Mouse (Mus musculus): ENCODE data around the gene Naxd.

DNA sequence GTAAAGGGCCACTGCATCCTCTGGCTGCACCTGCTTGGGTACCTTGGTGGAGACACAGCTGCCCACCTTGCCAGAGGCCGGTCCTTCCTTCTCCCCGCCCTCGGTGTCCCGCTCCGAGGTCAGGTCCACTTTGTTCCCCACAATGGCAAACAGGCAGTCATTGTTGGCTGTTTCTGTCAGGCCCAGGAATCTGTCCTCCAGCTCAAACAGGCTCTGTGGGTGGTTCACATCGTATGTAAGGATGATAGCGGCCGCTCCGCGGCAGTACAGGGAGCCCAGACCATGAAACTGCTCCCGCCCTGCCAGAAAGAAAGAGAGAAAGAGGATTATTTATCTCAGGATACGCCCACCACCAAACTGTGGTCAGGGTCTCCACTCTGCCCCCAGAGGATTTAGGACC is 43.1 kb upstream of the Naxd start:
- no peak for TF ChIP-seq GATA1 (IDR thresholded peaks at IDR 0.05; ENCODE audit: borderline replicate concordance, low read length)
- TF ChIP-seq FLI1 (IDR thresholded peaks at IDR 0.05; ENCODE audit: low read length) = no peak

Data from megakaryocyte, embryonic 14.5 days (primary cell).